Mouse (Mus musculus) neural tube, embryonic 10.5 days (tissue): ENCODE measurements around the gene Fkbp1a.

Experiments
- DNase-seq: peaks from one replicate; pipeline ENCODE4 v3.0.0-alpha.2; 2017; ENCODE audit warnings: low spot score; ENCODE audit errors: extremely low spot score

Gene Fkbp1a

DNA sequence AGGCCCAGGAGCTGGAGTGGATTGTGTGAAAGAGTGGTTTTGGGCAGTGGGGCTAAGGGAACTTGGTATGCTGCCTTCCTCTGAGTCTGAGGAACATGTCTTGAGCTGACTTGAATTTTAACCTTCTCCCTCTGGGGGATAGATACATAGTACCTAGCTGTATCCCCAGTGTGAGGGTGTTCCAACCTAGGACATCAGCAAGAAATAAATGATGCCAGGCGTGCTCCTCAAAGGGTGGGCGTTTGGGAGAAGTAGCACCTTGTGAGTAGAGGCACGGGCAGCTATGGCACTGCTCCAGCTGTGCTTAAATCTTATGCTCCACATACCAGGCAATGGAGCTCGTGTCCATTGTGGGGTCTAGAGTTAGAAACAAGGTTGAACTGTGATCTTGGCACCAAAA is 4.3 kb downstream of the Fkbp1a start:
- no peak for DNase-seq

DNA sequence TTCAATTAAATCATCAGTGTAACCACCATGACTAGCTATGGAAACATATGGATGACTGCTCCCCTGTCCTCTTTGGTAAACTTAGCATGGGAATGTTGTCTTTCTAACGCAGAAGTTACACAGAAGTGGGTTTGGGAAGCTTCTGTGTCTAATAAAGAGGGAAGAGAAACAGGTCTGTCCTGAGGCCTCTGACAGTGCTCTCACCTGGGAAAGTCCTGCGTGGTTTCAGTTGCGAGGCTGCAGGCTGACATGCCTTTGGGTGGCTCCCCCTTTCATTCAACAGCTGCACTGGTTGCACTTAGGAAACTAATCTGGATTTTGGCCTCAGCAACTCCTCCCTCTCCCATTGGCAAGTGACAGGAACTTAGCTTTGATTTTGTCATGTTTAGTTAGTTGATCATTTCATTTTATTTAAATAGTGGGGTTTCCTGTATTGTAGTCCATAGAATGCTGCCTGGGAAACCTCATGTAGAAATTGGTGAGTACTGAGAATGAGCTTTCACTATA is 7.4 kb downstream of the Fkbp1a start:
- no peak for DNase-seq

DNA sequence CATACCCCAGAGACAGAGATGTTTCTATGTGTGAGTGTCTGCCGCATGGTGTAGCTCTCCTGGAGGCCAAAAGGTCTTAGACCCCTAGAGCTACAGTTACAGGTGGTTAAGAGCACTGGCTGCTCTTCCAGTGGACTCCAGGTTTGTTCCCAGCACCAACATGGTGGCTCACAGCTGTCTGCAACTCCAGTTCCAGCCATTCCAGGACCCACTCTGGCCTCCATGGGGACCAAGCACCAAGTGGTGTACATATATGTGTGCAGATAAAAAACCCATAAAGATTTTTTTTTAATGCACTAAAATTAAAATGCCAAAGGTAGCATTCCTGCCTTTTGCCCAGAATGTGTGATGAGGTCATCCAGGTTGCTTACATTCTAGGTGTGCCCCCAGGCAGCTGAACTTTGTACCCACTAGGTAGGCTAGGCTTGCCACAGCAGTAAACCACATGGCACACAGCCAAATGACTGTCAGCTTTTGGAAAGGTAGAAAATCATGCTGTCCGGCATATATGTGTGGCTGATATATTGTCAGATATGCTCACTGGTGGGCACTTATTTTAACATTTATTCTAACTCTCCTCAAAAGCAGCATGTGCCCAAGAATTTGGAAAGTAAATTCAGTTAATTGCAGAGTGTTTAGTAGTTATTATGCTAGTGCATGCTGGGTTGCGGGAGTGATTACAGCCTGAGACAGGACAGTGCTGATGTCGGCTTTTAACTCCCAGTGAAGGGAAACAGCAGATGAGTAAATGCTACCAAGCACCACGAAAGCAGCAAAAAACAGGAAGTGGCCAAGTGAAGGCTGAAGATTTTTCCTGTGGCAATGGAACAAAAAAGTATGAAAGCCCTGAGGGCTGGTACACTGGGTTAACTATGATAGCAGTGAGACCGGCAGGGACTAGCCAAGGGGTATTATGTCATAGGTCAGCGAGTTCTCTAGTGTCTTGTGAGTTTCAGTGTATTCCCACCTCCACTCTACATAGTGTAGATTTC is 20.9 kb downstream of the Fkbp1a start:
- DNase-seq, result no peak

DNA sequence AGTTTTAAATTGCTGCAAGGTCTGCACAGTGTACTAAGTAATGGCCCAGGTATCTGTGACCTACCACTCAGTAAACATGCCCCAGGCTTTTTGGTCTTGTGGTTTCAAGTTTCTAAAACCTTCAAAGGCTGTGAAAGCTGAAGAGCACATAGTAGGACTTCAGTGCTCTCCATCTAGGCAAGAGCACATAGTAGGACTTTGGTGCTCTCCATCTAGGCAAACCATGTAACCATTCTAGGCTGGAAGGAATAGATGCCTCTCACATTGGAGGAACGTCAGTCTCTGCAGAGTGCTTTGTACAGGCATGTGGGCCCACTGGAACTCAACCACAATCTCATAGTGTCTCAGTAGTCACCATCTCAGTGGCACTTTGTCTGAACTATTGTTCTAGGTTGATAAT is 21.7 kb downstream of the Fkbp1a start:
- no peak for DNase-seq

DNA sequence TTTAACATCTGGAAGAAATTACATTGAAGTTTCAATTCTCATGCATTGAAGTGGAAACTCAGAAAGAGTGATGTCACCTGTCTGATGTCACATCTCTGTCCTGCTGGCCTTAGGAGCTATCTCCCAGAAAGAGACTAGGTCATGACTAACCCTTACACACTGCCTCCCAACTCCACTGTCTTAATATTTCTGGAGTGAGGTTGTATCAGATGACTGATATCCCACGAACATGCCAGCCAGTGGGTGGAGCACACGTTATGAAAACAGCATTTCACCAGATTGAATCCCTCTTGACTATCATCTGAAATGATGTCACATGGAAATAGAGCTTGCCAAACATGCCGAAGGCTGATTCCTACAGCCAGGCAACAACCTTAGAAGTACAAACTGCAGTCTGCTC is 22.7 kb downstream of the Fkbp1a start:
- DNase-seq, result no peak

DNA sequence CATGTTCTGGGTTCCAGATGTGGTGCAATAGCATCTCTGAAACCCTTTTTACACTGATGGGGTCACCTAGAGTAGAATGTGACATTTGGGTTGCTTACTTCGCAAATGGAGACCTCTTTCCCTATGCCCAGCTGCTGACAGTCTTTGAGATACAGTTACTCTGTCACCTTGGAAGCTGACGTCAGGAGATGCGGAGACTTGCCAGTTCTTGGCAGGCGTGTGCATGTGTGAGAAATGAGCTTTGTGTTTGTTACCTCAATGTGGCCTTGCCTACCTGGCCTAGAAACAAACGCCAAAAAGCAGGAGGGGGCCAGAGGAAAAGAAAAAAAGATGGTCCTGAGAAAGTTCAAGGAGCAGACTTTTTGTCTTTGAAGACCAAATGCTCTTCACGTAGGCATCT is 24.6 kb downstream of the Fkbp1a start:
- DNase-seq, result no peak

DNA sequence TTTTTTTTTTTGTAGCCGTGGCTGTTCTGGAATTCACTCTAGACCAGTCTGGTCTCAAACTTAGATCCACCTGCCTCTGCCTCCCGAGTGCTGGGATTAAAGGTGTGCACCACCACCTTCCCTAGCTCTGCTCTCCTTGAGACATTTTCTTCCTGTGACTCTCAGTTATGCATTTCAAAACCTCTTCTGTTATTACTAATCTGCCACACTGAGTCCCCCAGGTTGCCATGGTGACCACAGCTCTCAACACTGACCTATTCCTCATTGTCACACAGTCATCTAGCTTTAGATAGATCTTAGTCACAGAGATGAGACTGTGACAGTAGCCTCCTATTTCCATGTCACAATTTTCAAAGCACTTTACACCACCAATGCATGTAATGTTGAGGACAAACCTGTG is 27.2 kb downstream of the Fkbp1a start:
- no peak for DNase-seq

DNA sequence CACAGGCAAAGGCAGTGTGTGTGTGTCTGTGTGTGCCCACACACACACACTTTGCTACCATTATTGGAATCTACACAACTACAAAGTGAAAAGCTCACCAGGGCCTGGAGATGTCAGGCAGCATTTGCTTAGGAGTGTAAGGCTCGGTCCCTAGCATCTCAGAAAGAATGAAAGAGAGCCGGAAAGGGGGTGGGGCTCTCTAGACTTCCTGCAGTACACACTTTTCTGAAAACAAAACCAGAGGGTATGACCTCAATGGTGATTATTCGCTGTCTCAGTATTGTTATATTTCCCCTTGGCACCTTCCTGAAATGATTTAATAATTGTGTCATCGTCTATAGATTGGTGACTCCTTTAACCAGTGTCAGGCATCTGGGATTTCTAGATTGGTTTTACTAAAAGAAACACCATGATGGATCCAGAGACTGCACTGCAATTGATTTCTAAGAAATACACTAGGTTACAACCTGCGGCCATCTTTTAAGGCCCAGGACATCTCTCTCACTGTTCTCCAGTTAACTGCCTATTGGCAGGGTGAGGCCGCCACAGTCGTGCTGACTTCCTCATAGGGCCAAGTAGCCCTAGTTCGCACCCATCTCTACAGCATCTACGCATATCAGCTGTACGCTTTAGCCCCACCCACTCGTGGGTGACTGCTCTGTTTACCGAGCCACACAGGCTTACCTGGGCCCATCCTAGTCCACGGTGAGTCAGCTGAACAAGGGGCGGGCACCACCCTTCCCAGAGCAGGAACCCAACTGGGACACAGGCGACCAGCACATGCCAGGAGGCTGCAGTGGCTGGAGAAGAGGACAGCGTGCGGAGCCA is 29.8 kb downstream of the Fkbp1a start, which contains the start of gene Sdcbp2:
Gene Sdcbp2, plus strand, starts transcription at position 750 of the 828 bp plus-strand sequence.
- no peak for DNase-seq

DNA sequence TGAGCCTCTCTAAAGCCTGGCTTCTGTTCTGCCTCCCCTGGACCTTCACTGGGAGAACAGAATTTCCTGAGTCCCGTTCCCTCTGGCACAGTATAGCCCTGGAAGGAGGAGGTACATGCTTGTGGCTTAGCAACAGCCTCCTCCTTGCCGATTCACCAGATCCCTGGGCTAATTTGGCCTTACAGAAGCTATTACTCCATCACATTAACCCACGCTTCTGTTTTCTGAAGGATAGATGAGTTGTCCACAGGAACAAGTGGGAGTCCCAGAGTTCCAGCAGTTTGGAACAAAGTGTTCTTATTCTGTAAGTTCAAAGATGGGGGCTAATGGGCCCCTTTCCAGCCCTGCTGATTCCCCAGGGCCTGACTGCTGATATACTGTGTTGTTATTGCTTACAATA is 31.4 kb downstream of the Fkbp1a start:
- DNase-seq, result no peak

DNA sequence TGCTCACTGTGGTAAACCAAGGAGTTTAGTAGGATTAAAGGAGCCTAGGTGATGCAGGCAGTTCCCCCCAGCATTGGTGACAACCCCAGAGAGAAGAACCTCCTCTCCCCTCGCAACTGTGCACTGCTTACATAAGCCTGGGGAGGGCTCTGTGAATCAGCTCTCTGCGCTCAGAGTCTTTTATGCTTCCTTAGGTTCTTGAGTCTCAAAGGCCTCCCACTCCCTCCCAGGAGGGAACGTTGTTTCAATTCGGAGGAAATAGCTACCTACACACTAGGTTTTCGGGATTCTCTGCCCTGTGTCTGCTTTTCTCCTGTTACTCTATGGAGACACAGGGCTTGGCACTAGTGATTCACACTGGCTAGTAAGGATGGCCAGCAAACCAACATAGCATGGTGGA is 32.3 kb downstream of the Fkbp1a start:
- DNase-seq, result no peak

DNA sequence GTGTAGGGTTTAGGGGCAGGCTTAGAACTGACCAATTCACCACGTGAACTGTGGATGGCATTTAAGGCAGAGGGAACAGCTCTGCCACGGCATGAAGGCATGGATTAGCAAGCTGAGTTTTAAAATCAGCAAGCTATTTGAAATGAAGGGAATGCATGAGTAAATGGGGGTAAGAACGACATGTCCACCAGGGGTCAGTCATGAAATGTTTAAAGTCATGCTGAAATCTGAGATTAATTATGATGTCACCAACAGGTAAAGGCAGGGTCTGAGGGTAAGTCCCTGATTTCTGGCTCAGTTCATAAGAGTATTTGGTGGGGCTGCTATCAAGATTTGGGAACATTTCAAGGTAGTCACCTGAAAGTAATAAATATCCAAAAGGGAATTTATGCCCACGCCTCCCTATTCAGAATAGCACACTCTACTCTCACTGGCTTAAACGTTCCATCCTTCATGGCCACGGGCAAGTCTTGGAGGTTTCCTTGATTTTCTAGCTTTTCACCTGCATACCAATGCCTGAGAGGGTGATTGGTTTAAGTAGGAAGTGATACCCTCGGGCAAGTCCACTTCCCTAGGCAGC is 32.9 kb downstream of the Fkbp1a start:
- DNase-seq, result peak; percentile 28

DNA sequence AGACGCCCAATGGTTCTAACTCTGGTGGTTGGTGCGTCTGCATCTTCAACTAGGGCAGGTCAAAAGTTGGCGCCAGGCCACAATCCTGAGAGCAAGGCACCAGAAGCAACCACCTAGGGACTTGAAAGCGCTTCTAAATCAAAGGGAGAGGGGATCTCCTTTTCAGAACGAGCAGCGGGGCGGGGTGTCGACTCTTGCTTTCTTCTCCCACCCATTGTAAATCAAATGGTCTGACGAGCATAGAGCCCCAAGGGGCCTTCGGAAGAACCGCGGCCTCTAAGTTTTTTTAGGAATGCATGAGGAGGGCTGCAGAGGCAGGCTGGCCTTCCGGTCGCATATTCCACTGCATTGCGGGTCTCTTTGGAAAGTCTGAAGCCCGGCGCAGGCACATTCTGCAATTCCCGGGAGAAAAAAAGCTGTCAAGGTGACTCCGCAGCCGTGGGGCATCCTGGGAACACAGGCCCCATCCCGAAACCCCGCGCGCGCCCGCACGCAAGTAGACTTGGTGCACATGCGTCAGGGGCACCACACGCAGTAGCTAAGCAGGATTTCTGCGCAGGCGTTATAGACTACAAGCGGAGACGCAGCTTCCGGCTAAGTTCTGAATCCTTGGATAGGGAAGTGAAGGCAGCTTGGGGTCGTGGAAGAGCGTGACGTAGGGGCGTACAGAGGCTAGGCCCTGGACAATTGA is 33.6 kb downstream of the Fkbp1a start:
- DNase-seq, result peak; percentile 80

DNA sequence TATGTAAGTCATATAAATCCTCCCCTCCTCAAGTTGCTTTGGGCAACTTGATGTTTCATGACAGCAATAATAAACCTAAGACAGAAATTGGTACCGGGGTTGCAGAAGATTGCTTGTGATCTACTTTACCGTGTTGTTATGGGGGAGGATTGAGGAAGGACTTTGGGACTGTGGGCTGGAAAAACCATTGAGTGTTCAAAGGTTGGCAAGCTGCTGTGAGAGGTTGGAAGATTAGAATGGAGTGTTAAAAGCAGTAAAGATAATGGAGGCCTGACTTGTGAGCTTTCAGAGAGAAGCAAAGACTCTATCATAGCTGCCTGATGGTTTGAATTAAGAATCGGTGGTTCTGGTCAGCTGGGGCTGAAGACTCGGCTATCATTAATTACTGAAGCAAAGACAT is 36.9 kb downstream of the Fkbp1a start:
- no peak for DNase-seq

DNA sequence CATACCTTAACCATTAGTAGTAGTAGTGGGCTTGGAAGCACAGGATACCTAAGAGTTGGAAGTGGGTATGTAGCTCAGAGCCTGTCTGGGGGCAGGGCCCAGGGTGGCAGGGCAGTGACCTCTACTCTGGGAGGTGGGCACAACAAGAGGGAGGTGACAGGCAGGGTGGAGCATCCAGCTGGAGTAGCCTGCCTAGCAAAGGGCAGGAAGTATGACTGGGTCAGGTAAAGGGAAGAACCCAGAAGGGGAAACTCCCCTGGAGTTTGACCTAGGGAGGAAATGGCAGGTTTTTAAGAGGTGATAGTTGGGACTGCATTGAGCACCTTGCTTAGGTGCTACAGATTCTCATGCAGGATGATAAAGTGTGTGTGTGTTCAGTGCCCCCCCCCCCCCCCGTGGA is 38.7 kb downstream of the Fkbp1a start:
- no peak for DNase-seq

DNA sequence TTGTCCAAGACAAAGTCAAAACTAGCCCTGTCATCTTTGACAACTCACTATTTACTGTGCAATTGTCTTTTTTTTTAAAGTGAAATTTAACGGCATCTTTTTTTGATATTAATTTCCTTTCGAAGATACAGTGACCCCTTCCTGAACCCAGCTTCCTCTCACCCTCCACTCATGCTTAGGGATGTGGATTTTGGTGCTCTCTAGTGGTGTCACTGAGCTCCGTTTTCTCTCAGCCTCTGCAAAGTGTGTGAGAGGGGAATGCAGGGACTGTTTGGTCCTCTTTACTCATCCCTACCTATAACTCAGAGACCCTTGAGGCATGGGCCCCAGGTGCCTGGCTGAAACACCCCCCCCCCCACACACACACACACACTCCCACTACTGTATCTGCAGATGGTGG is 43.7 kb downstream of the Fkbp1a start:
- DNase-seq, result no peak

DNA sequence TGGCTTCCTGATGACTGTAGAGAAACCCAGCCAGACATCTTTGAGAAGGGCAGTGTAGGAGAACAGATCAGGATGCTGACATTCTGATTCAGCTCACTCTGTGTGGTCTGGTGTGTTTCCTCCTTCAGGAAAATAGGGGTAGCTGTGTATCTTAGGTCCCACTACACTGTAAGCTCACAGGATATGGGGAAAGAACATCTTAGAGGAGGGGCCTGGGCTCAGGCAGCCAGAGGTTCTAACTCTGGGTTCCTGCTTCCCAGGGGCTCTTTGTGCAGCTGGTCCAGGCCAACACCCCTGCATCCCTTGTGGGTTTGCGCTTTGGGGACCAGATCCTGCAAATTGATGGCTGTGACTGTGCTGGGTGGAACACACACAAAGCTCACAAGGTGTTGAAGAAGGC is 44.5 kb downstream of the Fkbp1a start:
- no peak for DNase-seq

DNA sequence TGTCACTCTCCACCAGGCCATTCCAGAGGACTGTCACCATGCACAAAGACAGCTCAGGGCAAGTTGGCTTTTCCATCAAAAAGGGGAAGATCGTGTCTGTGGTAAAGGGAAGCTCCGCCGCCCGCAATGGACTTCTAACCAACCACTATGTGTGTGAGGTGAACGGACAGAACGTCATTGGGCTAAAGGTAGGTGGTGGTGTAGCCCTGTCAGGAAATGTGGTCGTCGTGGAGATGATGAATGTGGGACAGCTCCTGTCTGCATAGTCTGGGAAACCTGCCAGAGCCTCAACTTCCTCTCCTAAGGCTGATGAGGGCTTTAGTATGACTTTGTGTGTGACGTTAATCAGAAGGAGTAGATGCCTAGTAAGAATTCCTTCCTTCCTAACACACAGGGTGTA is 45.0 kb downstream of the Fkbp1a start:
- DNase-seq, result no peak

DNA sequence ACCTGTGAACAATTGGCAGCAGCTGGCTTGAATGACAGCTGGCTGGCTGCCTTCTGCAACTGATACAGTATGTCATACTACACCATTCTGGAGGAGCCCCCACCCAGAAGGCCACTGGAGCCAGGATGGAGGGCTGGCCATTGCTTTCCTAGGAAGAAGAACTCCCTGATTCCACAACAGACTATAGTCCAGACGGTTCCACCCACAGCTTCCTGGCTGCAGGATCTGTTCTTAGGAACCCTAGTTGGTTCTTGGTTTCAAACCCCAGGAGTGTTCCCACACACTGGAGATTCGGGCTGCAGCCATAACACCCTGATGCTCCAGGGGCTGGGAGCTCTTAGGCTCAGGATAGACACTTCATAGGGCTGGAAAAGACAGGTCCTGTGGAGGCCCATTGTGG is 55.8 kb downstream of the Fkbp1a start:
- no peak for DNase-seq

DNA sequence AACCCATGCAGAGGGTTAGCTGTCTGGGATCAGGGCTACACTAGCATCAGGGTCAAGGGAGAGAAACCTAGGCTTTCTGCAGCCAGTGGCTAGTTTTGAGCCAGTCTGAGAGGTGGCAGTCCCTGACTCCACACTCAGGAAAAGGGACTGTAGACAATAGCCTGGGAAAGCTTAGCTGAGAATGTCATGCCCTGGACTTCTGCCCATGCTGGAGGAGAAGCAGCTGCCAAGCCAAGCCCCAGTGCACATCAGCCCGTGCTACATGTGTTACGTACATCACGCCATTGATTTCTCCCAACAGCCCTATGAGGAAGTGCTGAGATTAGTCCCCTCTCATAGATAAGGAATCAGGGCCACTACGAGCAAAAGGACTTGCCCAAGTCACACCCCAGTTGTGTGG is 59.8 kb downstream of the Fkbp1a start:
- no peak for DNase-seq

DNA sequence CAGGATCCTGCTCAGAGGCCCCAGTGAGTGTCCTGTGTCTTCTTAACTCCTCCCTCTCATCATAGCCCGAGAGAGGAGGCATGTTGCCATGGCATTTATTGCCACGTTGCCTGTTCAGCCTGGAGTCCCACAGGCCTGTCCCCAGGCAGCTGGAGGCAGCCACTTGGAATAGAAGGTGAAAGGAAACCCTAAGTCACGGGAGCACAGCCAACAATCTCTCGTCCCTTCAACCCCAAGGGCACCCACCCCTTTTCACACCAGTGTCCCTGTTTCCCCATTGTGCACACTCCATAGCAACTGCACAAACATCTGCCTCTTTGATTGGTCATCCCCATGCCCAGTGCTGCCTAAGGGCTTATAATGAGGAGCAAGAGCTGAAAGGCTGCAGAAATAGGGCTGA is 61.3 kb downstream of the Fkbp1a start:
- peak; percentile 29 for DNase-seq

DNA sequence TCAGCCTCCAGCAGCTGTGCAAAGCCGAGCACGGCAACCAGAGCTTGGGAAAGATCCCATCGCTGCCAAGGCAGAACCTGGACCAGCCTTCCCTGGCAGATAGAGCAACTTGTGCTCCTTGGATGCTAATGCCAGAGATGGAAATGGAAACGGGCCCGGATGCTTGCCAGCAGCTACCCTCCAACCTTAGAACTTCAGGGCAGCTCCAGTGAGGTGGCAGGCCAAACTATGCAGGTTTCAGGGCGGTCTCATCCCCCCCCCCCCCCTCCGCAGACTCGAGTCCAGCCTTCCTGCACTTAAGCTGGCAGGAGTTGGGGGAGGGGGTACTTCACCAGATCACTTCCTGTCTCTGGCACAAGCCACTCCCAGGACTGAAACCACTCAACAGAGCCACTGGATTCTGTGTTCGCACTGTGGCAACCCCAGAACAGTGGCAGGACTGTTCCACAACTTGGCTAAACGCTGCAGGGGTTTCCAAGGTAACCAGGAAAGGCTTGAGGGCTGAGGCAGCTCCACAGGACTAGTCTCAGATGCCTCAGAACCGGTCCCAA is 63.2 kb downstream of the Fkbp1a start:
- DNase-seq, result no peak
